Mouse (Mus musculus) embryonic facial prominence, embryonic 14.5 days (tissue): ENCODE measurements at regions not wholly inside any gene's neighbourhood (a gene's known extent, or its start where the extent isn't known, plus 50 kb on each side); places are given as distances from the start of the nearest gene placed in this dataset.
"Not testable (repeated sequence)": the region's sequence is repeated elsewhere in the genome, so short reads cannot be mapped to it uniquely, and the experiment has no call there.

Source experiments
- ATAC-seq: fragments of 200-750 bp; cut with Nextera tagmentation; 2 replicates; pipeline ENCODE4 v1.8.0; 2017; ENCODE audit warnings: low read depth, moderate number of reproducible peaks, moderate TSS enrichment
- DNase-seq: peaks from one replicate; pipeline ENCODE4 v3.0.0-alpha.2; 2015; ENCODE audit warnings: low spot score
- H3K27ac ChIP-seq: fragments of 300-500 bp; sonication (generic); replicated peaks from 2 replicates; pipeline ENCODE4 v1.5.1; 2014; ENCODE audit warnings: low read depth, mild to moderate bottlenecking, low read length, moderate library complexity
- H3K27me3 ChIP-seq: fragments of 300-500 bp; sonication (generic); replicated peaks from 2 replicates; pipeline ENCODE4 v1.6.1; 2014; ENCODE audit warnings: low read length; ENCODE audit not compliant: control insufficient read depth, insufficient read depth
- H3K36me3 ChIP-seq: fragments of 300-500 bp; sonication (generic); 2 replicates; pipeline ENCODE4 v1.6.1; 2014; ENCODE audit warnings: low read length, mixed read lengths; ENCODE audit not compliant: control insufficient read depth, insufficient read depth
- H3K4me1 ChIP-seq: fragments of 300-500 bp; sonication (generic); 2 replicates; pipeline ENCODE4 v1.6.1; 2014; ENCODE audit warnings: antibody characterized with exemption, low read length; ENCODE audit not compliant: control insufficient read depth, insufficient read depth
- H3K4me2 ChIP-seq: fragments of 300-500 bp; sonication (generic); 2 replicates; pipeline ENCODE4 v1.6.1; 2014; ENCODE audit warnings: low read depth, mild to moderate bottlenecking, low read length, moderate library complexity, mixed read lengths
- H3K4me3 ChIP-seq: fragments of 300-500 bp; sonication (generic); 2 replicates; pipeline ENCODE4 v1.5.1; 2014; ENCODE audit warnings: low read depth, mild to moderate bottlenecking, low read length
- H3K9ac ChIP-seq: fragments of 300-500 bp; sonication (generic); 2 replicates; pipeline ENCODE4 v1.6.1; 2014; ENCODE audit warnings: low read depth, mild to moderate bottlenecking, low read length, moderate library complexity, mixed read lengths
- H3K9me3 ChIP-seq: fragments of 300-500 bp; sonication (generic); 2 replicates; pipeline ENCODE4 v1.6.1; 2016; ENCODE audit warnings: low read length; ENCODE audit not compliant: control insufficient read depth
- WGBS: fragments of 180-500 bp; shearing (Covaris S2); extraction: QIAGEN DNeasy Blood & Tissue Kit; methylation state at CpG from one replicate; pipeline ENCODE4 v1.1.7; 2014; 5-methylcytosine and 5-hydroxymethylcytosine counted together

DNA sequence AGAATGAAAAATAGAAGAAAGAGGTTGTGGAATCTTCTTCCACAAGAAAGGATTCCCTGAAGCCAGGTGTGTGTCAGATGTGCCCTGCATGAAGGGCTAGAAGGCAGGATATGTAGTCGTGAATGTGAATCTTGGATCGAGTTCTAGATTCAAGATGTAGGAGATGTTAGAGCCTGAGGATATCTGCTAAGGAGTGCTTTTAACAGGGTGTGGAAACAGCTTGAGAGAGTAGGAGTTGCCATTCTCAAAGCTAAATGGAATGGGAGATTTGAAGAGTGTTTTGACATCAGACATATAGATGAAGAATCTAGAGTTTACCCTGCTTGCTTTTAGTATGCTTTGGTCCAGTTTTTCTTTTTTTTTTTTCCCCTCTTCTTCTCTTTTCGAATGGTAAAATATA, 590.3 kb downstream of the Sis start:
- Histone ChIP-seq H3K36me3 (no peaks in the 10 kb centered on the region), H3K4me3 (no peak overlapping the region), H3K4me2 (no peak overlapping the region), H3K27me3 (no peaks in the 10 kb centered on the region), H3K9me3 (no peaks in the 10 kb centered on the region), H3K4me1 (no peaks in the 10 kb centered on the region), H3K27ac (no peak overlapping the region), H3K9ac (no peak overlapping the region)
- DNase-seq (no peak), ATAC-seq (no peak)
- WGBS = 78% methylated on average over 3 of the region's 3 CpGs

GRCm38 (mm10) chr3:72359906-72360305, 607.8 kb downstream of the Sis start:
- WGBS = 79% methylated on average over 3 of the region's 4 CpGs
- H3K36me3 ChIP-seq, ATAC-seq, H3K4me1 ChIP-seq, H3K4me2 ChIP-seq, H3K9ac ChIP-seq, H3K27me3 ChIP-seq, H3K9me3 ChIP-seq, DNase-seq, H3K4me3 ChIP-seq, H3K27ac ChIP-seq: not testable (repeated sequence)

- no peak overlapping the region for H3K4me3 ChIP-seq
- WGBS = 78% methylated on average over 1 of the region's 1 CpGs
- H3K4me2 ChIP-seq = no peak overlapping the region
- H3K9me3 ChIP-seq = no peaks in the 10 kb centered on the region
- no peaks in the 10 kb centered on the region for H3K36me3 ChIP-seq
- no peak overlapping the region for H3K27ac ChIP-seq
- ATAC-seq (no peak), DNase-seq (peak; percentile 3)
- H3K9ac ChIP-seq = no peak overlapping the region
- no peaks in the 10 kb centered on the region for H3K4me1 ChIP-seq
- no peaks in the 10 kb centered on the region for H3K27me3 ChIP-seq
Observed at GRCm38 (mm10) chr3:72328066-72328465, 639.6 kb downstream of the Sis start.

DNA sequence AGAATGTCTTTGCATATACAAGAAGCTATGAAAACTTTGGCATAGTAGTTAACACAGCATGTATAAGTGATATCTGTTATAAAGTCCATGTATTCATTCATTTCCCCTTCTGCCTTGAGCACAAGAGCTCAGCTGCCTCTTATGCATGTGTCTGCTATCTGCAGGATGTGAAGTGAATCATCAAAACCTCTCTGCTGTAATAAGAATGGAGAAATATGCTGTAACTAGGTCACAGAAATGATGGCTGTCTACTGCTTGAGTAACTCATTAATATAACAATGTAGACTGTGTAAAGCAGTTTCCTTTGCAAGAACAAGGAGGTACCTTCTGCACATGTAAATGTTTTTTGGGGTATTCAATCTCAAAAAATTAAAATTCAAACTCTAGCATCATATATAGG, 643.8 kb downstream of the Sis start:
- DNase-seq (peak; percentile 2), ATAC-seq (no peak)
- Histone ChIP-seq H3K36me3 (no peaks in the 10 kb centered on the region), H3K4me1 (no peaks in the 10 kb centered on the region), H3K27me3 (no peaks in the 10 kb centered on the region), H3K9me3 (no peaks in the 10 kb centered on the region), H3K4me3 (no peak overlapping the region), H3K27ac (no peak overlapping the region), H3K9ac (no peak overlapping the region), H3K4me2 (no peak overlapping the region)

DNA sequence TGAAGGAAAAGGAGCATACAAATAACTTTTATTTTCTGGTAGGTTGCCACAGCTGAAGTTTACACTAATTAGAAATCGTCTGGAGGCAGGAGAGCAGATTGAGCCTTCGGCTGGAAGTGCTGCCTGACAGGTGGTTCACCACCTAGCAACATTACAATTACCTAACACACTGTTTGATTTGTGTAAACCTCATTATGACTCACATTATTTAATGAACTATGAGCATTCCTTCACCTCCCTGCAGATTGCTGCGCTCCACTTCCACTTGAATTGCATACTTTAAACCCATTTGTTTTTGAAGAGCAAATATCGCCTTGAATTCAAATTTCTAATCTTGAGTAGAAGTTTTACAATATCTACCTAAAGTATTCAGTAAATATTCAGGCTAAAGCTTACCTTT, 663.0 kb downstream of the Sis start:
- DNase-seq (no peak), ATAC-seq (no peak)
- no peaks in the 10 kb centered on the region for H3K27me3 ChIP-seq
- no peak overlapping the region for H3K4me2 ChIP-seq
- no peak overlapping the region for H3K27ac ChIP-seq
- no peaks in the 10 kb centered on the region for H3K36me3 ChIP-seq
- no peaks in the 10 kb centered on the region for H3K4me1 ChIP-seq
- 77% methylated on average over 4 of the region's 4 CpGs for WGBS
- no peak overlapping the region for H3K4me3 ChIP-seq
- H3K9ac ChIP-seq = no peak overlapping the region
- H3K9me3 ChIP-seq = no peaks in the 10 kb centered on the region
